Mouse (Mus musculus) lung, embryonic 14.5 days (tissue): Measurements from ENCODE around the gene Slc6a6. TPM values are rescaled to one million over a fixed set of nuclear protein-coding genes. Genes with fewer than 3 reads are reported as not detected.

Experiments
- ATAC-seq: fragments of 200-750 bp; cut with Nextera tagmentation; 2 replicates; pipeline ENCODE4 v1.8.0; 2017; ENCODE audit warnings: mild to moderate bottlenecking, moderate TSS enrichment, moderate library complexity; ENCODE audit not compliant: insufficient read depth
- DNase-seq: peaks from one replicate; pipeline ENCODE4 v3.0.0-alpha.2; 2015
- H3K27ac ChIP-seq: fragments of 300-500 bp; sonication (generic); 2 replicates; pipeline ENCODE4 v1.5.1; 2014; ENCODE audit warnings: low read depth, mild to moderate bottlenecking, moderate library complexity
- H3K27me3 ChIP-seq: fragments of 300-500 bp; sonication (generic); 2 replicates; pipeline ENCODE4 v1.6.1; 2014; ENCODE audit warnings: low read length, control low read depth; ENCODE audit not compliant: insufficient read depth
- H3K36me3 ChIP-seq: fragments of 300-500 bp; sonication (generic); 2 replicates; pipeline ENCODE4 v1.6.1; 2014; ENCODE audit warnings: control low read depth; ENCODE audit not compliant: insufficient read depth
- H3K4me1 ChIP-seq: fragments of 300-500 bp; sonication (generic); 2 replicates; pipeline ENCODE4 v1.6.1; 2014; ENCODE audit warnings: antibody characterized with exemption, control low read depth; ENCODE audit not compliant: insufficient read depth
- H3K4me2 ChIP-seq: fragments of 300-500 bp; sonication (generic); 2 replicates; pipeline ENCODE4 v1.6.1; 2014; ENCODE audit warnings: mild to moderate bottlenecking
- H3K4me3 ChIP-seq: fragments of 300-500 bp; sonication (generic); 2 replicates; pipeline ENCODE4 v1.5.1; 2014; ENCODE audit warnings: low read depth, low read length
- H3K9ac ChIP-seq: fragments of 300-500 bp; sonication (generic); 2 replicates; pipeline ENCODE4 v1.6.1; 2014
- H3K9me3 ChIP-seq: fragments of 300-500 bp; sonication (generic); 2 replicates; pipeline ENCODE4 v1.6.1; 2016; ENCODE audit warnings: low read depth, low read length, control low read depth
- CTCF ChIP-seq: IDR thresholded peaks from 2 replicates; pipeline ENCODE4 v1.5.1; 2016; ENCODE audit warnings: antibody characterized with exemption, low read depth
- WGBS: fragments of 180-500 bp; shearing (Covaris S2); extraction: QIAGEN DNeasy Blood & Tissue Kit; methylation state at CpG from one replicate; pipeline ENCODE4 v1.1.7; 2014; 5-methylcytosine and 5-hydroxymethylcytosine counted together
- polyA plus RNA-seq: library from polyadenylated mRNA; unstranded; fragments of >200 nt; fragmentation: Nextera tagmentation; extraction: Ambion mirVana; gene quantifications from 2 replicates; pipeline ENCODE4 v1.2.1, GENCODE M21; 2014

Slc6a6 gene
- polyA plus RNA-seq, 1 experiment from 2014 or later: 47.6 TPM

- no peak for TF ChIP-seq CTCF
- 0 out of 2 replicates have a peak overlapping the region, but pooled peaks have one; percentile 16 for H3K4me2 ChIP-seq
- H3K9me3 ChIP-seq: no peaks in the 10 kb centered on the region
- DNase-seq: no peak
- 10% methylated on average over 5 of the region's 5 CpGs for WGBS
- peak overlapping the region; percentile 68 for H3K27ac ChIP-seq
- no peaks in the 10 kb centered on the region for H3K27me3 ChIP-seq
- H3K4me1 ChIP-seq: peaks cover 16% of the 10 kb centered on the region
- peaks cover 9% of the 10 kb centered on the region; the same call in 1 of the 2 replicates for H3K36me3 ChIP-seq
- no peak overlapping the region for H3K4me3 ChIP-seq
- peak; percentile 38; the same call in 1 of the 2 replicates for ATAC-seq
- H3K9ac ChIP-seq: no peak overlapping the region
Measured at GRCm38 (mm10) chr6:91713370-91713896, 29.6 kb downstream of the Slc6a6 start.

GRCm38 (mm10) chr6:91715023-91715422, 31.2 kb downstream of the Slc6a6 start:
- Histone ChIP-seq H3K4me3 (no peak overlapping the region), H3K27me3 (no peaks in the 10 kb centered on the region), H3K4me2 (no peak overlapping the region), H3K9ac (no peak overlapping the region), H3K36me3 (peaks cover 9% of the 10 kb centered on the region; the same call in 1 of the 2 replicates), H3K9me3 (no peaks in the 10 kb centered on the region), H3K4me1 (peaks cover 20% of the 10 kb centered on the region), H3K27ac (no peak overlapping the region)
- TF ChIP-seq CTCF: no peak
- no peak for DNase-seq
- no peak for ATAC-seq
- 78% methylated on average over 8 of the region's 8 CpGs for WGBS

GRCm38 (mm10) chr6:91715988-91716810, 32.3 kb downstream of the Slc6a6 start:
- Histone ChIP-seq H3K4me1 (peaks cover 28% of the 10 kb centered on the region), H3K36me3 (peaks cover 9% of the 10 kb centered on the region; the same call in 1 of the 2 replicates), H3K4me3 (no peak overlapping the region), H3K27ac (no peak overlapping the region), H3K9me3 (no peaks in the 10 kb centered on the region), H3K27me3 (no peaks in the 10 kb centered on the region), H3K9ac (no peak overlapping the region), H3K4me2 (no peak overlapping the region)
- no peak for ATAC-seq
- no peak for DNase-seq
- 63% methylated on average over 6 of the region's 6 CpGs for WGBS
- no peak for TF ChIP-seq CTCF

- Histone ChIP-seq H3K9ac (no peak overlapping the region), H3K27me3 (no peaks in the 10 kb centered on the region), H3K4me2 (no peak overlapping the region), H3K4me1 (peaks cover 20% of the 10 kb centered on the region), H3K9me3 (no peaks in the 10 kb centered on the region), H3K4me3 (no peak overlapping the region), H3K36me3 (peaks cover 13% of the 10 kb centered on the region), H3K27ac (no peak overlapping the region)
- ATAC-seq (no peak), DNase-seq (no peak)
- WGBS: 81% methylated on average over 2 of the region's 2 CpGs
- TF ChIP-seq CTCF: no peak
Measured at GRCm38 (mm10) chr6:91718067-91718466, 34.2 kb downstream of the Slc6a6 start.

GRCm38 (mm10) chr6:91718603-91719002, 34.8 kb downstream of the Slc6a6 start:
- H3K9ac ChIP-seq: no peak overlapping the region
- H3K36me3 ChIP-seq: peaks cover 18% of the 10 kb centered on the region
- no peak overlapping the region for H3K4me3 ChIP-seq
- WGBS: 60% methylated on average over 3 of the region's 3 CpGs
- DNase-seq: no peak
- no peak overlapping the region for H3K4me2 ChIP-seq
- H3K27ac ChIP-seq: no peak overlapping the region
- H3K27me3 ChIP-seq: no peaks in the 10 kb centered on the region
- no peak for TF ChIP-seq CTCF
- ATAC-seq: no peak
- no peaks in the 10 kb centered on the region for H3K9me3 ChIP-seq
- H3K4me1 ChIP-seq: peaks cover 15% of the 10 kb centered on the region

- Histone ChIP-seq H3K36me3 (peaks cover 23% of the 10 kb centered on the region), H3K4me2 (no peak overlapping the region), H3K9ac (no peak overlapping the region), H3K4me3 (no peak overlapping the region), H3K4me1 (peaks cover 12% of the 10 kb centered on the region), H3K27ac (no peak overlapping the region), H3K27me3 (no peaks in the 10 kb centered on the region), H3K9me3 (no peaks in the 10 kb centered on the region)
- ATAC-seq (peak; percentile 32; the same call in 1 of the 2 replicates), DNase-seq (no peak)
- WGBS: 71% methylated on average over 6 of the region's 6 CpGs
- TF ChIP-seq CTCF: no peak
Measured at GRCm38 (mm10) chr6:91719042-91719747, 35.3 kb downstream of the Slc6a6 start.
